11 mouse cellular contexts compared by ENCODE assay signal in genomic region chr2:158556750-158557149, GRCm38 (mm10). TPM values are rescaled to one million over a fixed set of nuclear protein-coding genes. Genes with fewer than 3 reads are reported as not detected.
DNase-seq lines count a peak whose midpoint lies in the region; ATAC-seq lines count a peak whose summit lies in the region.
"Had no signal": no experiment of that assay in that cellular context is flagged by ENCODE, and none has a peak within 500 bp of the region (broad histone marks: within the 10 kb centered on the region; RNA-seq: fewer than 3 reads in every experiment).

No protein-coding gene starts in this region.

- no peaks in the 10 kb centered on the region for H3K36me3 ChIP-seq in neural tube, embryonic 12.5 days
- H3K36me3 ChIP-seq in embryonic facial prominence, embryonic 14.5 days (ENCODE audit: control insufficient read depth, insufficient read depth, low read length) = no peaks in the 10 kb centered on the region
- H3K36me3 ChIP-seq in hindbrain, embryonic 14.5 days (replicated peaks; ENCODE audit: control insufficient read depth, insufficient read depth) = no peaks in the 10 kb centered on the region
- no peaks in the 10 kb centered on the region for H3K36me3 ChIP-seq in liver, embryonic 12.5 days
- H3K36me3 ChIP-seq: heart, embryonic 13.5 days had no signal

- H3K4me3 ChIP-seq in neural tube, embryonic 12.5 days = no peak overlapping the region
- H3K4me3 ChIP-seq in embryonic facial prominence, embryonic 14.5 days (ENCODE audit: low read depth, low read length) = no peak overlapping the region
- H3K4me3 ChIP-seq in hindbrain, embryonic 14.5 days (replicated peaks; ENCODE audit: low read length) = no peak overlapping the region
- H3K4me3 ChIP-seq in liver, embryonic 12.5 days = no peak overlapping the region
- H3K4me3 ChIP-seq: myocyte had no signal

- H3K4me2 ChIP-seq in neural tube, embryonic 12.5 days (replicated peaks) = peak overlapping the region; percentile 57
- H3K4me2 ChIP-seq in embryonic facial prominence, embryonic 14.5 days (ENCODE audit: low read depth, low read length) = no peak overlapping the region
- peak overlapping the region; percentile 53; the same call in 1 of the 2 replicates for H3K4me2 ChIP-seq in hindbrain, embryonic 14.5 days (replicated peaks)
- no peak overlapping the region for H3K4me2 ChIP-seq in liver, embryonic 12.5 days

- under 1% methylated on average over 5 of the region's 5 CpGs for whole genome bisulfite sequencing in neural tube, embryonic 12.5 days
- WGBS in embryonic facial prominence, embryonic 14.5 days = 6% methylated on average over 5 of the region's 5 CpGs
- WGBS in hindbrain, embryonic 14.5 days = 7% methylated on average over 5 of the region's 5 CpGs
- WGBS in liver, embryonic 12.5 days (ENCODE audit: insufficient replicate concordance) = 12% methylated on average over 4 of the region's 5 CpGs

- H3K27ac ChIP-seq in neural tube, embryonic 12.5 days = no peak overlapping the region
- no peak overlapping the region for H3K27ac ChIP-seq in embryonic facial prominence, embryonic 14.5 days (replicated peaks; ENCODE audit: low read depth, low read length)
- H3K27ac ChIP-seq in hindbrain, embryonic 14.5 days = peak overlapping the region; percentile 22
- H3K27ac ChIP-seq in liver, embryonic 12.5 days = no peak overlapping the region
- H3K27ac ChIP-seq: heart, embryonic 13.5 days had no signal

- peaks cover 32% of the 10 kb centered on the region for H3K27me3 ChIP-seq in neural tube, embryonic 12.5 days (replicated peaks)
- H3K27me3 ChIP-seq in embryonic facial prominence, embryonic 14.5 days (replicated peaks; ENCODE audit: control insufficient read depth, insufficient read depth, low read length) = peaks cover 30% of the 10 kb centered on the region
- H3K27me3 ChIP-seq in hindbrain, embryonic 14.5 days (ENCODE audit: control insufficient read depth, insufficient read depth, low read length) = peaks cover 17% of the 10 kb centered on the region; the same call in 1 of the 2 replicates
- peaks cover 57% of the 10 kb centered on the region for H3K27me3 ChIP-seq in liver, embryonic 12.5 days (replicated peaks)

- peak; percentile 42 for ATAC-seq in neural tube, embryonic 12.5 days (ENCODE audit: low FRiP score, low read depth)
- ATAC-seq in embryonic facial prominence, embryonic 14.5 days (ENCODE audit: low read depth) = no peak; the same call in 1 of the 2 replicates
- ATAC-seq in hindbrain, embryonic 14.5 days (ENCODE audit: low FRiP score) = no peak
- no peak for ATAC-seq in liver, embryonic 12.5 days

- H3K9ac ChIP-seq in neural tube, embryonic 12.5 days = no peak overlapping the region
- H3K9ac ChIP-seq in embryonic facial prominence, embryonic 14.5 days (ENCODE audit: low read depth, low read length) = no peak overlapping the region
- H3K9ac ChIP-seq in hindbrain, embryonic 14.5 days = no peak overlapping the region
- H3K9ac ChIP-seq in liver, embryonic 12.5 days = no peak overlapping the region
- H3K9ac ChIP-seq: heart, embryonic 13.5 days had no signal

- H3K9me3 ChIP-seq in neural tube, embryonic 12.5 days = no peaks in the 10 kb centered on the region; the same call in 1 of the 2 replicates
- no peaks in the 10 kb centered on the region for H3K9me3 ChIP-seq in embryonic facial prominence, embryonic 14.5 days (ENCODE audit: control insufficient read depth, low read length)
- H3K9me3 ChIP-seq in hindbrain, embryonic 14.5 days (ENCODE audit: control insufficient read depth, low read length) = no peaks in the 10 kb centered on the region
- peaks cover 3% of the 10 kb centered on the region; the same call in 1 of the 2 replicates for H3K9me3 ChIP-seq in liver, embryonic 12.5 days (replicated peaks)
- H3K9me3 ChIP-seq: heart, embryonic 13.5 days had no signal

- DNase-seq in neural tube, embryonic 10.5 days (ENCODE audit: extremely low spot score, low spot score) = no peak
- DNase-seq in embryonic facial prominence, embryonic 14.5 days (ENCODE audit: low spot score) = peak; percentile 26
- no peak for DNase-seq in hindbrain, embryonic 14.5 days (ENCODE audit: low spot score)
- peak; percentile 77 for DNase-seq in retina, postnatal 1 day
- DNase-seq in spleen, postnatal 4 days (ENCODE audit: low spot score in 2 of 2) = no peak

- peaks cover 32% of the 10 kb centered on the region for H3K4me1 ChIP-seq in neural tube, embryonic 12.5 days
- no peaks in the 10 kb centered on the region for H3K4me1 ChIP-seq in embryonic facial prominence, embryonic 14.5 days (ENCODE audit: control insufficient read depth, insufficient read depth, low read length)
- peaks cover 34% of the 10 kb centered on the region for H3K4me1 ChIP-seq in hindbrain, embryonic 14.5 days (replicated peaks; ENCODE audit: control insufficient read depth, insufficient read depth, low read length)
- H3K4me1 ChIP-seq in liver, embryonic 12.5 days = peaks cover 13% of the 10 kb centered on the region

RNA-seq across cellular contexts. Expression of gene Arhgap40, which starts 44.2 kb away (rescaled TPM):
- polyA plus RNA-seq in neural tube, embryonic 12.5 days (2016; fragmentation: Nextera tagmentation; extraction: Ambion mirVana) = 0.25 and 0.52 TPM in 2 replicates
- polyA plus RNA-seq in embryonic facial prominence, embryonic 14.5 days (2014; fragmentation: Nextera tagmentation; extraction: Ambion mirVana) = 1.6 and 2.6 TPM in 2 replicates
- 1.5 TPM in 2 replicates for polyA plus RNA-seq in hindbrain, embryonic 14.5 days (2014; fragmentation: Nextera tagmentation; extraction: Ambion mirVana)
- polyA plus RNA-seq in liver, embryonic 12.5 days (2016; fragmentation: Nextera tagmentation; extraction: Ambion mirVana) = not detected in 2 replicates
- polyA plus RNA-seq: heart, embryonic 13.5 days; inflammation-experienced regulatory T-cells, adult 6 months; liver, embryonic 11.5 days; myocyte had no signal

RNA-seq across cellular contexts. Expression of gene Slc32a1, which starts 53.8 kb away (rescaled TPM):
- 3.5 and 4.4 TPM in 2 replicates for polyA plus RNA-seq in neural tube, embryonic 12.5 days (2016; fragmentation: Nextera tagmentation; extraction: Ambion mirVana)
- 0.07 TPM in 1 of 2 replicates, not detected in the other for polyA plus RNA-seq in embryonic facial prominence, embryonic 14.5 days (2014; fragmentation: Nextera tagmentation; extraction: Ambion mirVana)
- 8.7 and 11.5 TPM in 2 replicates for polyA plus RNA-seq in hindbrain, embryonic 14.5 days (2014; fragmentation: Nextera tagmentation; extraction: Ambion mirVana)
- not detected in 2 replicates for polyA plus RNA-seq in liver, embryonic 12.5 days (2016; fragmentation: Nextera tagmentation; extraction: Ambion mirVana)
- polyA plus RNA-seq: heart, embryonic 13.5 days; inflammation-experienced regulatory T-cells, adult 6 months; myocyte had no signal

RNA-seq across cellular contexts. Expression of gene Adig, which starts 54.3 kb away (rescaled TPM):
- not detected in 2 replicates for polyA plus RNA-seq in neural tube, embryonic 12.5 days (2016; fragmentation: Nextera tagmentation; extraction: Ambion mirVana)
- 0.55 and 1.3 TPM in 2 replicates for polyA plus RNA-seq in embryonic facial prominence, embryonic 14.5 days (2014; fragmentation: Nextera tagmentation; extraction: Ambion mirVana)
- not detected in 2 replicates for polyA plus RNA-seq in hindbrain, embryonic 14.5 days (2014; fragmentation: Nextera tagmentation; extraction: Ambion mirVana)
- not detected in 2 replicates for polyA plus RNA-seq in liver, embryonic 12.5 days (2016; fragmentation: Nextera tagmentation; extraction: Ambion mirVana)
- polyA plus RNA-seq: heart, embryonic 13.5 days; inflammation-experienced regulatory T-cells, adult 6 months; liver, embryonic 11.5 days; myocyte had no signal

Comparison
In these comparisons a context has a peak if more than half of its experiments do, and no peak if none do; other contexts are left out.
1. H3K4me2 ChIP-seq: peak in neural tube, embryonic 12.5 days (single experiment) and hindbrain, embryonic 14.5 days (single experiment); none in embryonic facial prominence, embryonic 14.5 days (single experiment) and liver, embryonic 12.5 days (single experiment).
2. DNase-seq: peak in embryonic facial prominence, embryonic 14.5 days (single experiment) and retina, postnatal 1 day (single experiment); none in neural tube, embryonic 10.5 days (single experiment), hindbrain, embryonic 14.5 days (single experiment) and spleen, postnatal 4 days (0 of 2).